Comparison of ENCODE assay signal across 8 mouse cellular contexts in genomic region chr9:70847627-70848051, GRCm38 (mm10).
A peak's percentile ranks its signal among the peaks of the same experiment; 100 is the strongest.
DNase-seq lines count a peak whose midpoint lies in the region; ATAC-seq and TF ChIP-seq lines count a peak whose summit lies in the region.

No protein-coding gene starts in this region.

- intact Hi-C loops in heart, postnatal 25 days (cut with DNase I), result loop anchor here (5.0 to 10.0 kb wide), 2 partner anchors 190 to 227 kb away; partner anchors contain the start of genes Gm10642 and Mindy2

- ATAC-seq in lung, postnatal 0 days, result peak; percentile 83

- peak; percentile 28 to 33 for DNase-seq in layer of hippocampus, postnatal 10 days (ENCODE audit: low spot score in 2 of 2)
- no peak for DNase-seq in layer of hippocampus, adult 9-10 months (ENCODE audit: low spot score)
- DNase-seq in embryo, embryonic 9.5 days (ENCODE audit: extremely low spot score), result peak; percentile 35
- DNase-seq in heart, postnatal 25 days (ENCODE audit: low spot score), result peak; percentile 20
- DNase-seq in lung, postnatal 0 days (ENCODE audit: low spot score), result peak; percentile 82
- DNase-seq in urinary bladder, postnatal 10 days (ENCODE audit: low spot score), result no peak
- DNase-seq in cerebellum, postnatal 4 days (ENCODE audit: low spot score in 2 of 2), result no peak
- DNase-seq in right cerebral cortex, adult 18-20 months, result no peak

- TF ChIP-seq CTCF in lung, postnatal 0 days (IDR thresholded peaks at IDR 0.05), result no peak

- H3K4me3 ChIP-seq in lung, postnatal 0 days (ENCODE audit: low read depth, low read length), result peak overlapping the region; percentile 12; the same call in 1 of the 2 replicates

- H3K4me1 ChIP-seq in lung, postnatal 0 days (ENCODE audit: insufficient read depth, low read depth, low read length), result peaks cover 10% of the 10 kb centered on the region; the same call in 1 of the 2 replicates

- peak overlapping the region; percentile 42 for H3K4me2 ChIP-seq in lung, postnatal 0 days (replicated peaks; ENCODE audit: low read depth, low read length)

- no peaks in the 10 kb centered on the region for H3K36me3 ChIP-seq in lung, postnatal 0 days (ENCODE audit: insufficient read depth, low read length)

- peak; percentile 53 for TF ChIP-seq EP300 in lung, postnatal 0 days (IDR thresholded peaks at IDR 0.05)

- 0 out of 2 replicates have a peak overlapping the region, but pooled peaks have one; percentile 12 for H3K9ac ChIP-seq in lung, postnatal 0 days (replicated peaks; ENCODE audit: low read depth)

- H3K27ac ChIP-seq in lung, postnatal 0 days (ENCODE audit: low read length), result peak overlapping the region; percentile 68

- H3K27me3 ChIP-seq in lung, postnatal 0 days (replicated peaks; ENCODE audit: insufficient read depth, low read length), result no peaks in the 10 kb centered on the region

- 13% methylated on average over 8 of the region's 8 CpGs for WGBS in lung, postnatal 0 days

- H3K9me3 ChIP-seq in lung, postnatal 0 days (ENCODE audit: low read length), result no peaks in the 10 kb centered on the region

Comparison
In these comparisons a context has a peak if more than half of its experiments do, and no peak if none do; other contexts are left out.
1. DNase-seq: peak in layer of hippocampus, postnatal 10 days (2 of 2), embryo, embryonic 9.5 days (single experiment), heart, postnatal 25 days (single experiment) and lung, postnatal 0 days (single experiment); none in layer of hippocampus, adult 9-10 months (single experiment), urinary bladder, postnatal 10 days (single experiment), cerebellum, postnatal 4 days (0 of 2) and right cerebral cortex, adult 18-20 months (single experiment).